Mouse (Mus musculus) stomach, postnatal 0 days (tissue): ENCODE data around the gene Zfp385a. TPM values are rescaled to one million over a fixed set of nuclear protein-coding genes. Genes with fewer than 3 reads are reported as not detected.
A peak's percentile ranks its signal among the peaks of the same experiment; 100 is the strongest.

Experiments used
- ATAC-seq: fragments of 200-750 bp; cut with Nextera tagmentation; 2 replicates; pipeline ENCODE4 v1.8.0; 2017; ENCODE audit not compliant: low FRiP score, low TSS enrichment
- DNase-seq: peaks from one replicate; pipeline ENCODE4 v3.0.0-alpha.2; 2016; ENCODE audit warnings: low spot score
- H3K27ac ChIP-seq: fragments of 300-500 bp; sonication (generic); replicated peaks from 2 replicates; pipeline ENCODE4 v1.5.1; 2014; ENCODE audit warnings: mild to moderate bottlenecking, control low read depth
- H3K27me3 ChIP-seq: fragments of 300-500 bp; sonication (generic); 2 replicates; pipeline ENCODE4 v1.6.1; 2014; ENCODE audit warnings: low read length; ENCODE audit not compliant: control insufficient read depth, insufficient read depth
- H3K36me3 ChIP-seq: fragments of 300-500 bp; sonication (generic); 2 replicates; pipeline ENCODE4 v1.6.1; 2014; ENCODE audit warnings: low read length, mixed read lengths; ENCODE audit not compliant: control insufficient read depth, insufficient read depth
- H3K4me1 ChIP-seq: fragments of 300-500 bp; sonication (generic); replicated peaks from 2 replicates; pipeline ENCODE4 v1.6.1; 2014; ENCODE audit warnings: antibody characterized with exemption; ENCODE audit not compliant: control insufficient read depth, insufficient read depth
- H3K4me2 ChIP-seq: fragments of 300-500 bp; sonication (generic); replicated peaks from 2 replicates; pipeline ENCODE4 v1.6.1; 2014; ENCODE audit warnings: low read depth, mild to moderate bottlenecking, control low read depth, moderate library complexity
- H3K4me3 ChIP-seq: fragments of 300-500 bp; sonication (generic); 2 replicates; pipeline ENCODE4 v1.5.1; 2014; ENCODE audit warnings: low read depth, low read length, control low read depth
- H3K9ac ChIP-seq: fragments of 300-500 bp; sonication (generic); 2 replicates; pipeline ENCODE4 v1.6.1; 2014; ENCODE audit warnings: mild to moderate bottlenecking, low read length, control low read depth, mixed read lengths
- H3K9me3 ChIP-seq: fragments of 300-500 bp; sonication (generic); 2 replicates; pipeline ENCODE4 v1.6.1; 2016; ENCODE audit warnings: low read length; ENCODE audit not compliant: control insufficient read depth
- CTCF ChIP-seq: IDR thresholded peaks from 2 replicates; pipeline ENCODE4 v1.5.1; 2016; ENCODE audit warnings: antibody characterized with exemption, low read depth, mild to moderate bottlenecking, moderate library complexity
- EP300 ChIP-seq: optimal IDR thresholded peaks from 2 replicates; pipeline ENCODE3; 2016; ENCODE audit warnings: antibody characterized with exemption
- WGBS: fragments of 180-500 bp; shearing (Covaris S2); extraction: QIAGEN DNeasy Blood & Tissue Kit; methylation state at CpG from one replicate; pipeline ENCODE4 v1.1.7; 2014; 5-methylcytosine and 5-hydroxymethylcytosine counted together
- polyA plus RNA-seq: library from polyadenylated mRNA; unstranded; fragments of >200 nt; fragmentation: Nextera tagmentation; extraction: Ambion mirVana; gene quantifications from 2 replicates; pipeline ENCODE4 v1.2.1, GENCODE M21; 2015

The Zfp385a gene
- polyA plus RNA-seq, 1 experiment from 2014 or later = 6.0 TPM

DNA sequence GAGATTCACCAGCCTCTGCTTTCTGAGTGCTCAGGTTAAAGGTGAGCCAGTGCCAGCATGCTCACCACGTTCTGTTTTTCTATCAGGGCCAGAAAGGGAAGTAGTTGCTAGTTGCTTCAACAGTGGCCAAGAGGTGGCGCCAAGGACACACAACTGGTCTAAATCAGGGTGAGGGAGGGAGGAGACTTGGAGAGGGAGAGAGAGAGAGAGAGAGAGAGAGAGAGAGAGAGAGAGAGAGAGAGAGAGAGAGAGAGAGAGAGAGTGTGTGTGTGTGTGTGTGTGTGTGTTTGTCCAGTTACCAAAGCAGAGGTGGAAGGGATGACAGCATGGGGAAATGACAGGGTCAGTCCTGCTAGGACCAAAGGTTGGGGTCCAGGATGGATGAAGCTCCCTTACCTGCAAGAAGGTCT lies 7.4 kb upstream of the Zfp385a start:
- H3K4me1 ChIP-seq = no peaks in the 10 kb centered on the region
- peaks cover 29% of the 10 kb centered on the region for H3K36me3 ChIP-seq
- DNase-seq = peak; percentile 82
- 7% methylated on average over 2 of the region's 2 CpGs for WGBS
- no peak overlapping the region for H3K4me3 ChIP-seq
- no peak overlapping the region for H3K9ac ChIP-seq
- ATAC-seq = peak; percentile 58; the same call in 1 of the 2 replicates
- no peak overlapping the region for H3K4me2 ChIP-seq
- no peaks in the 10 kb centered on the region for H3K27me3 ChIP-seq
- H3K27ac ChIP-seq = no peak overlapping the region
- TF ChIP-seq EP300 (no peak), CTCF (peak; percentile 82)
- no peaks in the 10 kb centered on the region for H3K9me3 ChIP-seq

GRCm38 (mm10) chr15:103345789-103346188 lies 5.9 kb upstream of the Zfp385a start:
- Histone ChIP-seq H3K27ac (no peak overlapping the region), H3K4me3 (no peak overlapping the region), H3K36me3 (peaks cover 20% of the 10 kb centered on the region), H3K9ac (no peak overlapping the region), H3K27me3 (no peaks in the 10 kb centered on the region), H3K4me2 (no peak overlapping the region), H3K4me1 (no peaks in the 10 kb centered on the region), H3K9me3 (no peaks in the 10 kb centered on the region)
- 93% methylated on average over 6 of the region's 6 CpGs for WGBS
- no peak for DNase-seq
- no peak for TF ChIP-seq CTCF
- TF ChIP-seq EP300 = no peak
- no peak for ATAC-seq

DNA sequence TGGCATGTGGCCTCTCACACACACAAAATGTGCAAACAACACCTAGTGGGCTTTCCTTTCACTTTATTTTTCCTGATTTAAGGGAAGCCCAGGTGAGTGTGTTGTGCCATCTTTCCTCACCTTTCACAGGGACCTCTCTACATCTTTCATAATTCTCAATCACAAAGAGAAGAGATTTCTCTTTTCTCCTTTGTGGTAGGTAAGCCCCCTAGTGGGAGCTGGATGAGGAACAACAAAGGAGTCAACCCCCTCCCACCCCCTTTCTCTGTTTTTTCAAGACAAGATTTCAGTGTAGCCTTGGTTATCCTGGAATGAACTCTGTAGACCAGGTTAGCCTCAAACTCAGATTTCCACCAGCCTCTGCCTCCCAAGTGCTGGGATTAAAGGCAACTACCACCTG lies 3.7 kb upstream of the Zfp385a start:
- H3K9ac ChIP-seq = no peak overlapping the region
- H3K4me2 ChIP-seq = no peak overlapping the region
- no peaks in the 10 kb centered on the region for H3K4me1 ChIP-seq
- TF ChIP-seq EP300 = no peak
- TF ChIP-seq CTCF = peak; percentile 25; the same call in 1 of the 2 replicates
- H3K27ac ChIP-seq = no peak overlapping the region
- DNase-seq (no peak), ATAC-seq (no peak)
- H3K9me3 ChIP-seq = no peaks in the 10 kb centered on the region
- 0 out of 2 replicates have a peak, but pooled peaks cover 5% of the 10 kb centered on the region for H3K36me3 ChIP-seq
- H3K4me3 ChIP-seq = no peak overlapping the region
- no peaks in the 10 kb centered on the region for H3K27me3 ChIP-seq

GRCm38 (mm10) chr15:103343008-103343407 lies 3.1 kb upstream of the Zfp385a start:
- no peak overlapping the region for H3K4me3 ChIP-seq
- DNase-seq = no peak
- H3K4me2 ChIP-seq = no peak overlapping the region
- no peaks in the 10 kb centered on the region for H3K9me3 ChIP-seq
- no peak overlapping the region for H3K27ac ChIP-seq
- 70% methylated on average over 2 of the region's 3 CpGs for WGBS
- H3K4me1 ChIP-seq = no peaks in the 10 kb centered on the region
- no peak overlapping the region for H3K9ac ChIP-seq
- ATAC-seq = no peak
- no peaks in the 10 kb centered on the region for H3K27me3 ChIP-seq
- no peak for TF ChIP-seq EP300
- no peak for TF ChIP-seq CTCF
- H3K36me3 ChIP-seq = 0 out of 2 replicates have a peak, but pooled peaks cover 5% of the 10 kb centered on the region

DNA sequence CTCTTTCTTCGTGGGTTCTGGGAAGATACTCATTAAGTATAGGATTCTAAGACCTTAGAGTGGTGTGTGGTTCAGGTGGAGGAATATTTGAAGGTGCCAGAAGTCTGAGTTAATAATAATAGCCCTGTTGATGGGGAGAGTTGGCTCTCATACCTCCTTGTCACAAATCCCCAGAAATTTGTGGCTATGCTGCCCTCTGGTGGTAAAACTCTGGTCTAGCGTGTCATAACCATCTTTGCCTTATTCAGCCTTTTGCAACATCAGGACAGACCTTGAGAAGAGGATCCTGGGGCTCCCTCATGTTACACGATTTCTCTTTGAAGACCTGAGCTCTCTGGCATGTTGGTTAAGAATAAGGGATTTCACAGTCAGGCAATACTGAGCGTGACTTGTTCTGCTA lies 2.5 kb upstream of the Zfp385a start:
- no peak overlapping the region for H3K4me3 ChIP-seq
- TF ChIP-seq CTCF (peak; percentile 91), EP300 (no peak)
- WGBS = 20% methylated on average over 4 of the region's 4 CpGs
- ATAC-seq = no peak
- H3K27ac ChIP-seq = no peak overlapping the region
- no peaks in the 10 kb centered on the region for H3K4me1 ChIP-seq
- no peaks in the 10 kb centered on the region for H3K9me3 ChIP-seq
- H3K36me3 ChIP-seq = 0 out of 2 replicates have a peak, but pooled peaks cover 5% of the 10 kb centered on the region
- no peak overlapping the region for H3K9ac ChIP-seq
- H3K27me3 ChIP-seq = no peaks in the 10 kb centered on the region
- no peak overlapping the region for H3K4me2 ChIP-seq
- DNase-seq = peak; percentile 77

DNA sequence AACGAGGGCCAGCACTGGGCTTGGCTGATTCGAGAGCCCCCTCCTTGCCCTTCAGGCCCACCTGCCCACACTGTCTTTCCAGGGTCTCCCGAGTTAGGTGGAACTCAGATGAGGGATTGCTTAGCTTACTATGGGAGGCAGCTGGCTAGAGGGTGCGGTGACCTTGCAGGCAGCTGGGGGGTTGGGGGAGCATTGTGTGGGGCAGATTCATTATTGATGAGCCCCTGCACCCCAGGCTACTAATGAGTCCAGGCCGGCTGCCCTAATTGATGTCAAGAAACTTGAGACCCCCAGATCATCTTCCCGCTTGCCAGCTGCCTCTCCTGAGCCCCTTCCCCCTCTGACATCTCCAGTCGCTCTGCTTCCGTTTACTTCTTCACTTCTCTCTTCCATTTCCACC lies 1.7 kb upstream of the Zfp385a start:
- Histone ChIP-seq H3K36me3 (0 out of 2 replicates have a peak, but pooled peaks cover 5% of the 10 kb centered on the region), H3K4me3 (no peak overlapping the region), H3K4me1 (no peaks in the 10 kb centered on the region), H3K27ac (no peak overlapping the region), H3K27me3 (no peaks in the 10 kb centered on the region), H3K9me3 (no peaks in the 10 kb centered on the region), H3K4me2 (no peak overlapping the region), H3K9ac (no peak overlapping the region)
- no peak for ATAC-seq
- TF ChIP-seq EP300 = no peak
- no peak for TF ChIP-seq CTCF
- WGBS = 43% methylated on average over 8 of the region's 8 CpGs
- DNase-seq = no peak
